In genomic region chr10:7144081-7144783, GRCm38 (mm10) we compare ENCODE assay signal across 16 mouse cellular contexts.
A peak's percentile ranks its signal among the peaks of the same experiment; 100 is the strongest.
DNase-seq lines count a peak whose midpoint lies in the region; ATAC-seq and TF ChIP-seq lines count a peak whose summit lies in the region.
"Had no signal": no experiment of that assay in that cellular context is flagged by ENCODE, and none has a peak within 500 bp of the region (broad histone marks: within the 10 kb centered on the region; RNA-seq: fewer than 3 reads in every experiment).

No protein-coding gene starts in this region.

- H3K27ac ChIP-seq in kidney, postnatal 0 days, result 0 out of 2 replicates have a peak overlapping the region, but pooled peaks have one; percentile 55
- H3K27ac ChIP-seq in lung, postnatal 0 days (ENCODE audit: low read length), result peak overlapping the region; percentile 62
- peak overlapping the region; percentile 47 for H3K27ac ChIP-seq in stomach, embryonic 16.5 days (ENCODE audit: low read length)
- H3K27ac ChIP-seq in forebrain, embryonic 16.5 days (ENCODE audit: low read length), result no peak overlapping the region
- H3K27ac ChIP-seq: embryonic facial prominence, embryonic 13.5 days; forebrain, embryonic 15.5 days; limb, embryonic 10.5 days; liver, embryonic 13.5 days had no signal

- peak; percentile 92 for DNase-seq in heart, adult 11 months
- DNase-seq in heart, postnatal 25 days (ENCODE audit: low spot score), result no peak
- peak; percentile 41 for DNase-seq in kidney, postnatal 0 days (ENCODE audit: low spot score)
- DNase-seq in kidney, postnatal 36 days, result no peak
- DNase-seq in lung, postnatal 0 days (ENCODE audit: low spot score), result peak; percentile 69
- no peak for DNase-seq in cerebellum, postnatal 36 days
- DNase-seq: adrenal gland, adult 8-10 months; gastrocnemius, postnatal 25 days; layer of hippocampus, postnatal 36 days; liver, embryonic 13.5 days; thymus, adult 18-20 months had no signal

- H3K4me2 ChIP-seq in kidney, postnatal 0 days (ENCODE audit: low read length), result no peak overlapping the region
- H3K4me2 ChIP-seq in lung, postnatal 0 days (replicated peaks; ENCODE audit: low read depth, low read length), result no peak overlapping the region
- no peak overlapping the region for H3K4me2 ChIP-seq in stomach, embryonic 16.5 days (ENCODE audit: low read depth, low read length)
- H3K4me2 ChIP-seq in forebrain, embryonic 16.5 days (ENCODE audit: low read length), result no peak overlapping the region
- H3K4me2 ChIP-seq: embryonic facial prominence, embryonic 13.5 days; forebrain, embryonic 15.5 days; liver, embryonic 13.5 days had no signal

- H3K4me3 ChIP-seq in kidney, postnatal 0 days (replicated peaks; ENCODE audit: low read depth, low read length), result no peak overlapping the region
- no peak overlapping the region for H3K4me3 ChIP-seq in lung, postnatal 0 days (ENCODE audit: low read depth, low read length)
- no peak overlapping the region for H3K4me3 ChIP-seq in stomach, embryonic 16.5 days (replicated peaks; ENCODE audit: low read length)
- H3K4me3 ChIP-seq in forebrain, embryonic 16.5 days (replicated peaks; ENCODE audit: low read length), result no peak overlapping the region
- H3K4me3 ChIP-seq: embryonic facial prominence, embryonic 13.5 days; forebrain, embryonic 15.5 days; limb, embryonic 10.5 days; liver, embryonic 13.5 days had no signal

- no peaks in the 10 kb centered on the region for H3K27me3 ChIP-seq in kidney, postnatal 0 days (ENCODE audit: insufficient read depth, low read length)
- H3K27me3 ChIP-seq in lung, postnatal 0 days (replicated peaks; ENCODE audit: insufficient read depth, low read length), result no peaks in the 10 kb centered on the region
- no peaks in the 10 kb centered on the region for H3K27me3 ChIP-seq in stomach, embryonic 16.5 days (ENCODE audit: control insufficient read depth, insufficient read depth, low read length)
- no peaks in the 10 kb centered on the region for H3K27me3 ChIP-seq in forebrain, embryonic 16.5 days (replicated peaks; ENCODE audit: control insufficient read depth, insufficient read depth, low read length)
- H3K27me3 ChIP-seq: embryonic facial prominence, embryonic 13.5 days; forebrain, embryonic 15.5 days; liver, embryonic 13.5 days had no signal

- no peak for TF ChIP-seq CTCF in kidney, postnatal 0 days (IDR thresholded peaks at IDR 0.05; ENCODE audit: low read depth)
- no peak for TF ChIP-seq CTCF in lung, postnatal 0 days (IDR thresholded peaks at IDR 0.05)

- peak; percentile 66 for TF ChIP-seq EP300 in lung, postnatal 0 days (IDR thresholded peaks at IDR 0.05)

- H3K9ac ChIP-seq in kidney, postnatal 0 days (ENCODE audit: low read depth, low read length), result no peak overlapping the region
- H3K9ac ChIP-seq in lung, postnatal 0 days (replicated peaks; ENCODE audit: low read depth), result no peak overlapping the region
- H3K9ac ChIP-seq in stomach, embryonic 16.5 days (ENCODE audit: low read length), result peak overlapping the region; percentile 2; the same call in 1 of the 2 replicates
- no peak overlapping the region for H3K9ac ChIP-seq in forebrain, embryonic 16.5 days (replicated peaks; ENCODE audit: low read depth, low read length)
- H3K9ac ChIP-seq: embryonic facial prominence, embryonic 13.5 days; forebrain, embryonic 15.5 days; liver, embryonic 13.5 days had no signal

- H3K36me3 ChIP-seq in kidney, postnatal 0 days (ENCODE audit: insufficient read depth, low read length), result 0 out of 2 replicates have a peak, but pooled peaks cover 6% of the 10 kb centered on the region
- no peaks in the 10 kb centered on the region for H3K36me3 ChIP-seq in lung, postnatal 0 days (ENCODE audit: insufficient read depth, low read length)
- no peaks in the 10 kb centered on the region for H3K36me3 ChIP-seq in stomach, embryonic 16.5 days (ENCODE audit: control insufficient read depth, insufficient read depth, low read length)
- H3K36me3 ChIP-seq in forebrain, embryonic 16.5 days (ENCODE audit: control insufficient read depth, insufficient read depth), result no peaks in the 10 kb centered on the region
- H3K36me3 ChIP-seq: forebrain, embryonic 15.5 days; liver, embryonic 13.5 days had no signal

- peaks cover 4% of the 10 kb centered on the region for H3K4me1 ChIP-seq in kidney, postnatal 0 days (replicated peaks; ENCODE audit: insufficient read depth, low read length)
- peaks cover 4% of the 10 kb centered on the region; the same call in 1 of the 2 replicates for H3K4me1 ChIP-seq in lung, postnatal 0 days (ENCODE audit: insufficient read depth, low read depth, low read length)
- peaks cover 15% of the 10 kb centered on the region; the same call in 1 of the 2 replicates for H3K4me1 ChIP-seq in stomach, embryonic 16.5 days (ENCODE audit: control insufficient read depth, insufficient read depth, low read length)
- no peaks in the 10 kb centered on the region for H3K4me1 ChIP-seq in forebrain, embryonic 16.5 days (replicated peaks; ENCODE audit: control insufficient read depth, insufficient read depth, low read length)
- H3K4me1 ChIP-seq: embryonic facial prominence, embryonic 13.5 days; forebrain, embryonic 15.5 days; liver, embryonic 13.5 days had no signal

- intact Hi-C loops in heart, postnatal 25 days (cut with DNase I), result loop anchor here (2.0 to 5.0 kb wide), 2 partner anchors 25 to 68 kb away; partner anchors contain the start of gene Cnksr3

- ATAC-seq in kidney, postnatal 0 days (replicated peaks; ENCODE audit: low FRiP score, low read depth), result no peak
- ATAC-seq in lung, postnatal 0 days, result peak; percentile 25
- ATAC-seq in stomach, embryonic 16.5 days (ENCODE audit: insufficient read depth, low FRiP score), result no peak
- ATAC-seq in forebrain, embryonic 16.5 days, result no peak
- ATAC-seq: forebrain, embryonic 15.5 days had no signal

- WGBS in kidney, postnatal 0 days, result 58% methylated on average over 13 of the region's 13 CpGs
- 32% methylated on average over 13 of the region's 13 CpGs for WGBS in lung, postnatal 0 days
- WGBS in stomach, embryonic 16.5 days, result 39% methylated on average over 13 of the region's 13 CpGs
- WGBS in forebrain, embryonic 16.5 days, result 50% methylated on average over 13 of the region's 13 CpGs

- no peaks in the 10 kb centered on the region for H3K9me3 ChIP-seq in kidney, postnatal 0 days (replicated peaks; ENCODE audit: low read length)
- no peaks in the 10 kb centered on the region for H3K9me3 ChIP-seq in lung, postnatal 0 days (ENCODE audit: low read length)
- H3K9me3 ChIP-seq in stomach, embryonic 16.5 days (replicated peaks; ENCODE audit: control insufficient read depth, low read length), result no peaks in the 10 kb centered on the region
- no peaks in the 10 kb centered on the region for H3K9me3 ChIP-seq in forebrain, embryonic 16.5 days (ENCODE audit: control insufficient read depth, low read length)
- H3K9me3 ChIP-seq: embryonic facial prominence, embryonic 13.5 days; forebrain, embryonic 15.5 days; limb, embryonic 10.5 days; liver, embryonic 13.5 days had no signal

Comparison
In these comparisons a context has a peak if more than half of its experiments do, and no peak if none do; other contexts are left out.
1. DNase-seq: peak in heart, adult 11 months (single experiment), kidney, postnatal 0 days (single experiment) and lung, postnatal 0 days (single experiment); none in heart, postnatal 25 days (single experiment), kidney, postnatal 36 days (0 of 2) and cerebellum, postnatal 36 days (0 of 2).